Mouse (Mus musculus) heart, adult 2 months (tissue): ENCODE data around the gene Limd2.

ENCODE experiments used
- CTCF ChIP-seq: fragments of 200-600 bp; IDR thresholded peaks from 2 replicates; pipeline ENCODE4 v1.8.1; 2022; ENCODE audit warnings: antibody characterized with exemption, mild to moderate bottlenecking, moderate library complexity
- EP300 ChIP-seq: fragments of 200-500 bp; IDR thresholded peaks from 2 replicates; pipeline ENCODE4 v1.6.1; 2011; ENCODE audit warnings: low read depth, low read length, control low read depth; ENCODE audit not compliant: insufficient read depth
- POLR2A ChIP-seq: fragments of 200-500 bp; IDR thresholded peaks from 2 replicates; pipeline ENCODE4 v1.6.1; 2011; ENCODE audit warnings: mild to moderate bottlenecking, low read depth, low read length, control low read depth; ENCODE audit not compliant: insufficient read depth

- TF ChIP-seq CTCF = no peak
- no peak for TF ChIP-seq POLR2A
- TF ChIP-seq EP300 = no peak
These were observed 34.7 kb upstream of the Limd2 start for GRCm38 (mm10) chr11:106195341-106195740.
